ENCODE assay signal across 28 mouse cellular contexts in genomic region chr13:68830030-68830759, GRCm38 (mm10).
A peak's percentile ranks its signal among the peaks of the same experiment; 100 is the strongest.
DNase-seq lines count a peak whose midpoint lies in the region; ATAC-seq and TF ChIP-seq lines count a peak whose summit lies in the region.
"Had no signal": no experiment of that assay in that cellular context is flagged by ENCODE, and none has a peak within 500 bp of the region (broad histone marks: within the 10 kb centered on the region; RNA-seq: fewer than 3 reads in every experiment).

No protein-coding gene starts in this region.

- no peak overlapping the region for H3K4me3 ChIP-seq in forebrain, embryonic 13.5 days
- no peak overlapping the region for H3K4me3 ChIP-seq in forebrain, embryonic 14.5 days (ENCODE audit: low read depth, low read length)
- no peak overlapping the region for H3K4me3 ChIP-seq in kidney, embryonic 14.5 days (ENCODE audit: low read length)
- H3K4me3 ChIP-seq in left cerebral cortex, adult 2 months = no peak overlapping the region
- H3K4me3 ChIP-seq: hindbrain, embryonic 12.5 days; liver, embryonic 15.5 days; lung, embryonic 15.5 days; myocyte; neural tube, embryonic 13.5 days; stomach, embryonic 15.5 days had no signal

- H3K27me3 ChIP-seq in forebrain, embryonic 13.5 days = no peaks in the 10 kb centered on the region
- H3K27me3 ChIP-seq in forebrain, embryonic 14.5 days (replicated peaks; ENCODE audit: control insufficient read depth, insufficient read depth, low read length) = no peaks in the 10 kb centered on the region
- H3K27me3 ChIP-seq in kidney, embryonic 14.5 days (ENCODE audit: control insufficient read depth, insufficient read depth, low read length) = no peaks in the 10 kb centered on the region
- H3K27me3 ChIP-seq: hindbrain, embryonic 12.5 days; liver, embryonic 15.5 days; lung, embryonic 15.5 days; neural tube, embryonic 13.5 days; stomach, embryonic 15.5 days had no signal

- no peak overlapping the region for H3K4me2 ChIP-seq in forebrain, embryonic 13.5 days
- no peak overlapping the region for H3K4me2 ChIP-seq in forebrain, embryonic 14.5 days (ENCODE audit: low read length)
- H3K4me2 ChIP-seq in kidney, embryonic 14.5 days (replicated peaks; ENCODE audit: low read depth, low read length) = no peak overlapping the region
- H3K4me2 ChIP-seq: heart, embryonic 11.5 days; hindbrain, embryonic 12.5 days; liver, embryonic 15.5 days; lung, embryonic 15.5 days; neural tube, embryonic 13.5 days; stomach, embryonic 15.5 days had no signal

- DNase-seq in forebrain, embryonic 14.5 days (ENCODE audit: low spot score) = no peak
- no peak for DNase-seq in kidney, adult 18-20 months
- DNase-seq in left cerebral cortex, adult 2 months (ENCODE audit: extremely low spot score in 1 of 2, low spot score in 2 of 2) = no peak
- no peak for DNase-seq in left cerebral cortex, postnatal 14 days (ENCODE audit: low spot score in 2 of 2)
- peak; percentile 52 for DNase-seq in telencephalon, adult 2 months (ENCODE audit: low read depth, low spot score)
- DNase-seq: adrenal gland, postnatal 10 days; cerebellum, adult 8-10 months; cerebellum, postnatal 36 days; embryo, embryonic 11 days; forebrain, postnatal 0 days; heart, postnatal 14 days; kidney, adult 11 months; kidney, postnatal 36 days; liver; lung, postnatal 4 days; midbrain, embryonic 14.5 days; retina, postnatal 1 day; thymus, adult 18-20 months; thymus, postnatal 36 days had no signal

- no peak for TF ChIP-seq CTCF in left cerebral cortex, adult 2 months (IDR thresholded peaks at IDR 0.05)

- no peak overlapping the region for H3K9ac ChIP-seq in forebrain, embryonic 13.5 days
- H3K9ac ChIP-seq in forebrain, embryonic 14.5 days (ENCODE audit: low read length) = no peak overlapping the region
- no peak overlapping the region for H3K9ac ChIP-seq in kidney, embryonic 14.5 days (ENCODE audit: low read depth, low read length)
- H3K9ac ChIP-seq: forebrain, postnatal 0 days; hindbrain, embryonic 12.5 days; liver, embryonic 15.5 days; lung, embryonic 15.5 days; neural tube, embryonic 13.5 days; stomach, embryonic 15.5 days had no signal

- WGBS in forebrain, embryonic 13.5 days = 81% methylated on average over 6 of the region's 6 CpGs
- WGBS in forebrain, embryonic 14.5 days = 82% methylated on average over 6 of the region's 6 CpGs
- WGBS in kidney, embryonic 14.5 days = 82% methylated on average over 6 of the region's 6 CpGs

- H3K9me3 ChIP-seq in forebrain, embryonic 13.5 days (replicated peaks) = no peaks in the 10 kb centered on the region
- no peaks in the 10 kb centered on the region for H3K9me3 ChIP-seq in forebrain, embryonic 14.5 days (replicated peaks; ENCODE audit: control insufficient read depth, low read length)
- H3K9me3 ChIP-seq in kidney, embryonic 14.5 days (ENCODE audit: control insufficient read depth, low read length) = no peaks in the 10 kb centered on the region
- H3K9me3 ChIP-seq: hindbrain, embryonic 12.5 days; liver, embryonic 15.5 days; lung, embryonic 15.5 days; stomach, embryonic 15.5 days had no signal

- H3K27ac ChIP-seq in forebrain, embryonic 13.5 days = no peak overlapping the region
- no peak overlapping the region for H3K27ac ChIP-seq in forebrain, embryonic 14.5 days (ENCODE audit: low read depth, low read length)
- no peak overlapping the region for H3K27ac ChIP-seq in kidney, embryonic 14.5 days (ENCODE audit: low read depth, low read length)
- 0 out of 2 replicates have a peak overlapping the region, but pooled peaks have one; percentile 4 for H3K27ac ChIP-seq in left cerebral cortex, adult 2 months
- H3K27ac ChIP-seq: hindbrain, embryonic 12.5 days; liver, embryonic 15.5 days; lung, embryonic 15.5 days; neural tube, embryonic 13.5 days; stomach, embryonic 15.5 days had no signal

- no peaks in the 10 kb centered on the region for H3K4me1 ChIP-seq in forebrain, embryonic 13.5 days
- no peaks in the 10 kb centered on the region for H3K4me1 ChIP-seq in forebrain, embryonic 14.5 days (ENCODE audit: control insufficient read depth, insufficient read depth, low read length)
- peaks cover 4% of the 10 kb centered on the region; the same call in 1 of the 2 replicates for H3K4me1 ChIP-seq in kidney, embryonic 14.5 days (ENCODE audit: control insufficient read depth, insufficient read depth, low read length)
- H3K4me1 ChIP-seq: hindbrain, embryonic 12.5 days; liver, embryonic 15.5 days; lung, embryonic 15.5 days; stomach, embryonic 15.5 days had no signal

- intact Hi-C loops in left cerebral cortex, adult 2 months (cut with DNase I) = no loop called here
- intact Hi-C loops in left cerebral cortex, postnatal 14 days (cut with DNase I) = no loop called here

- ATAC-seq in forebrain, embryonic 13.5 days = 0 out of 2 replicates have a peak, but pooled peaks have one; percentile 24
- ATAC-seq in forebrain, embryonic 14.5 days = no peak
- 0 out of 2 replicates have a peak, but pooled peaks have one; percentile 44 for ATAC-seq in kidney, embryonic 14.5 days (ENCODE audit: low FRiP score, low TSS enrichment)
- ATAC-seq: forebrain, postnatal 0 days had no signal

- no peaks in the 10 kb centered on the region for H3K36me3 ChIP-seq in forebrain, embryonic 13.5 days (ENCODE audit: poor library complexity, severe bottlenecking)
- no peaks in the 10 kb centered on the region for H3K36me3 ChIP-seq in forebrain, embryonic 14.5 days (ENCODE audit: control insufficient read depth, insufficient read depth, low read length)
- H3K36me3 ChIP-seq in kidney, embryonic 14.5 days (ENCODE audit: control insufficient read depth, insufficient read depth, low read length) = no peaks in the 10 kb centered on the region
- H3K36me3 ChIP-seq: hindbrain, embryonic 12.5 days; liver, embryonic 15.5 days; neural tube, embryonic 13.5 days; stomach, embryonic 15.5 days had no signal
